ENCODE assay signal across 11 mouse cellular contexts in genomic region chr12:69516314-69516916, GRCm38 (mm10).
A peak's percentile ranks its signal among the peaks of the same experiment; 100 is the strongest.
DNase-seq lines count a peak whose midpoint lies in the region; ATAC-seq and TF ChIP-seq lines count a peak whose summit lies in the region.
"Had no signal": no experiment of that assay in that cellular context is flagged by ENCODE, and none has a peak within 500 bp of the region (broad histone marks: within the 10 kb centered on the region; RNA-seq: fewer than 3 reads in every experiment).

No protein-coding gene starts in this region.

- no peaks in the 10 kb centered on the region for H3K9me3 ChIP-seq in heart, embryonic 10.5 days
- no peaks in the 10 kb centered on the region for H3K9me3 ChIP-seq in heart, embryonic 11.5 days (replicated peaks; ENCODE audit: control insufficient read depth, low read length)
- no peaks in the 10 kb centered on the region for H3K9me3 ChIP-seq in intestine, embryonic 16.5 days (ENCODE audit: control insufficient read depth, low read length)
- no peaks in the 10 kb centered on the region for H3K9me3 ChIP-seq in forebrain, postnatal 0 days (ENCODE audit: low read length)
- H3K9me3 ChIP-seq: limb, embryonic 15.5 days; neural tube, embryonic 13.5 days had no signal

- H3K36me3 ChIP-seq in heart, embryonic 10.5 days = no peaks in the 10 kb centered on the region
- no peaks in the 10 kb centered on the region for H3K36me3 ChIP-seq in heart, embryonic 11.5 days (ENCODE audit: control insufficient read depth, insufficient read depth, low read length)
- H3K36me3 ChIP-seq in intestine, embryonic 16.5 days (ENCODE audit: control insufficient read depth, insufficient read depth, low read length) = no peaks in the 10 kb centered on the region
- H3K36me3 ChIP-seq in forebrain, postnatal 0 days (ENCODE audit: insufficient read depth) = no peaks in the 10 kb centered on the region
- H3K36me3 ChIP-seq: limb, embryonic 15.5 days; neural tube, embryonic 13.5 days had no signal

- ATAC-seq in heart, embryonic 11.5 days (replicated peaks; ENCODE audit: insufficient number of reproducible peaks, low FRiP score, low TSS enrichment) = no peak
- peak; percentile 92 for ATAC-seq in CD4-positive, CD25-positive, alpha-beta regulatory T cell, adult 4 months
- peak; percentile 90 for ATAC-seq in intestine, embryonic 16.5 days
- no peak for ATAC-seq in forebrain, postnatal 0 days

- DNase-seq in heart, embryonic 10.5 days (ENCODE audit: low spot score) = no peak
- DNase-seq in spleen, postnatal 36 days (ENCODE audit: low spot score in 2 of 2) = peak; percentile 70 to 77
- DNase-seq in yolk sac, embryonic 10.5 days (ENCODE audit: low spot score) = no peak
- DNase-seq in forebrain, postnatal 0 days = no peak
- DNase-seq in retina, postnatal 1 day = no peak

- H3K4me2 ChIP-seq in heart, embryonic 11.5 days = no peak overlapping the region
- no peak overlapping the region for H3K4me2 ChIP-seq in intestine, embryonic 16.5 days (ENCODE audit: low read depth, low read length)
- H3K4me2 ChIP-seq in forebrain, postnatal 0 days (ENCODE audit: low read depth) = no peak overlapping the region
- H3K4me2 ChIP-seq: hindbrain, embryonic 14.5 days; limb, embryonic 15.5 days; neural tube, embryonic 13.5 days had no signal

- WGBS in heart, embryonic 10.5 days = 71% methylated on average over 9 of the region's 10 CpGs
- WGBS in heart, embryonic 11.5 days (ENCODE audit: insufficient replicate concordance) = 67% methylated on average over 10 of the region's 10 CpGs
- WGBS in intestine, embryonic 16.5 days = 61% methylated on average over 10 of the region's 10 CpGs
- WGBS in forebrain, postnatal 0 days = 90% methylated on average over 10 of the region's 10 CpGs

- no peak overlapping the region for H3K9ac ChIP-seq in heart, embryonic 11.5 days (ENCODE audit: low read depth, low read length)
- no peak overlapping the region for H3K9ac ChIP-seq in intestine, embryonic 16.5 days (ENCODE audit: low read depth, low read length)
- no peak overlapping the region for H3K9ac ChIP-seq in forebrain, postnatal 0 days
- H3K9ac ChIP-seq: hindbrain, embryonic 14.5 days; limb, embryonic 15.5 days; neural tube, embryonic 13.5 days had no signal

- H3K4me1 ChIP-seq in heart, embryonic 10.5 days = peaks cover 24% of the 10 kb centered on the region
- H3K4me1 ChIP-seq in heart, embryonic 11.5 days (ENCODE audit: control insufficient read depth, insufficient read depth, low read length) = peaks cover 6% of the 10 kb centered on the region
- peaks cover 22% of the 10 kb centered on the region for H3K4me1 ChIP-seq in intestine, embryonic 16.5 days (ENCODE audit: control insufficient read depth, insufficient read depth, low read length)
- H3K4me1 ChIP-seq in forebrain, postnatal 0 days (ENCODE audit: insufficient read depth) = no peaks in the 10 kb centered on the region
- H3K4me1 ChIP-seq: neural tube, embryonic 13.5 days had no signal

- no peak for TF ChIP-seq CTCF in forebrain, postnatal 0 days (IDR thresholded peaks at IDR 0.05; ENCODE audit: low read depth)

- H3K27ac ChIP-seq in heart, embryonic 10.5 days = 0 out of 2 replicates have a peak overlapping the region, but pooled peaks have one; percentile 75
- no peak overlapping the region for H3K27ac ChIP-seq in heart, embryonic 11.5 days (ENCODE audit: low read depth, low read length)
- H3K27ac ChIP-seq in intestine, embryonic 16.5 days (ENCODE audit: low read length) = no peak overlapping the region; the same call in 1 of the 2 replicates
- no peak overlapping the region for H3K27ac ChIP-seq in forebrain, postnatal 0 days (ENCODE audit: low read depth, low read length)
- H3K27ac ChIP-seq: hindbrain, embryonic 14.5 days; neural tube, embryonic 13.5 days had no signal

- H3K27me3 ChIP-seq in heart, embryonic 10.5 days (ENCODE audit: insufficient read depth, poor library complexity, severe bottlenecking) = no peaks in the 10 kb centered on the region; the same call in 1 of the 2 replicates
- H3K27me3 ChIP-seq in heart, embryonic 11.5 days (ENCODE audit: control insufficient read depth, insufficient read depth, low read length) = no peaks in the 10 kb centered on the region
- no peaks in the 10 kb centered on the region for H3K27me3 ChIP-seq in intestine, embryonic 16.5 days (replicated peaks; ENCODE audit: control insufficient read depth, insufficient read depth, low read length)
- no peaks in the 10 kb centered on the region for H3K27me3 ChIP-seq in forebrain, postnatal 0 days (ENCODE audit: insufficient read depth, low read length)
- H3K27me3 ChIP-seq: limb, embryonic 15.5 days; neural tube, embryonic 13.5 days had no signal

- no peak overlapping the region for H3K4me3 ChIP-seq in heart, embryonic 10.5 days
- no peak overlapping the region for H3K4me3 ChIP-seq in heart, embryonic 11.5 days (ENCODE audit: low read depth, low read length)
- H3K4me3 ChIP-seq in intestine, embryonic 16.5 days (ENCODE audit: low read length) = no peak overlapping the region
- no peak overlapping the region for H3K4me3 ChIP-seq in forebrain, postnatal 0 days (ENCODE audit: low read depth, low read length)
- H3K4me3 ChIP-seq: limb, embryonic 15.5 days; neural tube, embryonic 13.5 days had no signal

Comparison
In these comparisons a context has a peak if more than half of its experiments do, and no peak if none do; other contexts are left out.
1. DNase-seq: peak in spleen, postnatal 36 days (2 of 2); none in heart, embryonic 10.5 days (single experiment), yolk sac, embryonic 10.5 days (single experiment), forebrain, postnatal 0 days (single experiment) and retina, postnatal 1 day (single experiment).
2. ATAC-seq: peak in CD4-positive, CD25-positive, alpha-beta regulatory T cell, adult 4 months (single experiment) and intestine, embryonic 16.5 days (single experiment); none in heart, embryonic 11.5 days (single experiment) and forebrain, postnatal 0 days (single experiment).